Mouse (Mus musculus) liver, embryonic 16.5 days (tissue): Measurements from ENCODE around the gene Npepps. TPM values are rescaled to one million over a fixed set of nuclear protein-coding genes. Genes with fewer than 3 reads are reported as not detected.
A peak's percentile ranks its signal among the peaks of the same experiment; 100 is the strongest.
"Not testable (repeated sequence)": the region's sequence is repeated elsewhere in the genome, so short reads cannot be mapped to it uniquely, and the experiment has no call there.

Experiments
- ATAC-seq: fragments of 200-750 bp; cut with Nextera tagmentation; 2 replicates; pipeline ENCODE4 v1.8.0; 2017; ENCODE audit warnings: low read depth, mild to moderate bottlenecking, moderate number of reproducible peaks, moderate library complexity
- H3K27ac ChIP-seq: fragments of 300-500 bp; sonication (generic); 2 replicates; pipeline ENCODE4 v1.5.1; 2014; ENCODE audit warnings: mild to moderate bottlenecking, low read length
- H3K27me3 ChIP-seq: fragments of 300-500 bp; sonication (generic); 2 replicates; pipeline ENCODE4 v1.6.1; 2014; ENCODE audit warnings: low read depth, low read length, mixed read lengths; ENCODE audit not compliant: control insufficient read depth, insufficient read depth
- H3K36me3 ChIP-seq: fragments of 300-500 bp; sonication (generic); 2 replicates; pipeline ENCODE4 v1.6.1; 2014; ENCODE audit warnings: mild to moderate bottlenecking; ENCODE audit not compliant: control insufficient read depth, insufficient read depth
- H3K4me1 ChIP-seq: fragments of 300-500 bp; sonication (generic); 2 replicates; pipeline ENCODE4 v1.6.1; 2014; ENCODE audit warnings: low read depth, low read length, mixed read lengths; ENCODE audit not compliant: control insufficient read depth
- H3K4me2 ChIP-seq: fragments of 300-500 bp; sonication (generic); 2 replicates; pipeline ENCODE4 v1.6.1; 2014; ENCODE audit warnings: low read depth, low read length, mixed read lengths
- H3K4me3 ChIP-seq: fragments of 300-500 bp; sonication (generic); 2 replicates; pipeline ENCODE4 v1.5.1; 2014; ENCODE audit warnings: low read depth, mild to moderate bottlenecking, low read length
- H3K9ac ChIP-seq: fragments of 300-500 bp; sonication (generic); 2 replicates; pipeline ENCODE4 v1.6.1; 2014; ENCODE audit warnings: low read depth, low read length
- H3K9me3 ChIP-seq: fragments of 300-500 bp; sonication (generic); replicated peaks from 2 replicates; pipeline ENCODE4 v1.6.1; 2016; ENCODE audit warnings: low read length; ENCODE audit not compliant: control insufficient read depth
- WGBS: fragments of 180-500 bp; shearing (Covaris S2); extraction: QIAGEN DNeasy Blood & Tissue Kit; methylation state at CpG from one replicate; pipeline ENCODE4 v1.1.7; 2014; ENCODE audit not compliant: insufficient replicate concordance; 5-methylcytosine and 5-hydroxymethylcytosine counted together
- polyA plus RNA-seq: library from polyadenylated mRNA; unstranded; fragments of >200 nt; fragmentation: Nextera tagmentation; extraction: Ambion mirVana; gene quantifications from 2 replicates; pipeline ENCODE4 v1.2.1, GENCODE M21; 2015

Gene Npepps
- polyA plus RNA-seq, 1 experiment from 2014 or later: 23.4 TPM

GRCm38 (mm10) chr11:97312871-97313270 lies 32.4 kb upstream of the Npepps start:
- H3K9me3 ChIP-seq, H3K9ac ChIP-seq, H3K4me3 ChIP-seq, H3K27ac ChIP-seq, H3K36me3 ChIP-seq, H3K4me2 ChIP-seq, ATAC-seq: not testable (repeated sequence)
- WGBS: 45% methylated on average over 1 of the region's 1 CpGs
- H3K4me1 ChIP-seq: peaks cover 20% of the 10 kb centered on the region
- peaks cover 23% of the 10 kb centered on the region for H3K27me3 ChIP-seq

GRCm38 (mm10) chr11:97310895-97311631 lies 30.6 kb upstream of the Npepps start:
- Histone ChIP-seq H3K36me3 (no peaks in the 10 kb centered on the region), H3K9ac (peak overlapping the region; percentile 21; the same call in 1 of the 2 replicates), H3K27me3 (peaks cover 23% of the 10 kb centered on the region), H3K4me1 (peaks cover 18% of the 10 kb centered on the region), H3K4me2 (peak overlapping the region; percentile 44), H3K27ac (no peak overlapping the region), H3K9me3 (no peaks in the 10 kb centered on the region), H3K4me3 (peak overlapping the region; percentile 23)
- WGBS: 4% methylated on average over 18 of the region's 18 CpGs
- no peak for ATAC-seq

GRCm38 (mm10) chr11:97309911-97310571 lies 29.6 kb upstream of the Npepps start:
- Histone ChIP-seq H3K4me3 (peak overlapping the region; percentile 57), H3K9me3 (no peaks in the 10 kb centered on the region), H3K27me3 (peaks cover 23% of the 10 kb centered on the region), H3K9ac (peak overlapping the region; percentile 41; the same call in 1 of the 2 replicates), H3K4me2 (peak overlapping the region; percentile 72), H3K36me3 (no peaks in the 10 kb centered on the region), H3K27ac (peak overlapping the region; percentile 73), H3K4me1 (peaks cover 16% of the 10 kb centered on the region)
- ATAC-seq: peak; percentile 56; the same call in 1 of the 2 replicates
- WGBS: 1% methylated on average over 25 of the region's 25 CpGs

GRCm38 (mm10) chr11:97309451-97309836 lies 29.0 kb upstream of the Npepps start:
- Histone ChIP-seq H3K27ac (peak overlapping the region; percentile 73), H3K9ac (peak overlapping the region; percentile 41), H3K9me3 (no peaks in the 10 kb centered on the region), H3K36me3 (no peaks in the 10 kb centered on the region), H3K4me1 (peaks cover 16% of the 10 kb centered on the region), H3K4me2 (peak overlapping the region; percentile 72), H3K27me3 (peaks cover 23% of the 10 kb centered on the region), H3K4me3 (peak overlapping the region; percentile 57)
- ATAC-seq: peak; percentile 76
- under 1% methylated on average over 9 of the region's 9 CpGs for WGBS

GRCm38 (mm10) chr11:97308806-97309450 lies 28.5 kb upstream of the Npepps start:
- peak overlapping the region; percentile 72 for H3K4me2 ChIP-seq
- H3K4me3 ChIP-seq: peak overlapping the region; percentile 57
- no peaks in the 10 kb centered on the region for H3K9me3 ChIP-seq
- H3K4me1 ChIP-seq: peaks cover 16% of the 10 kb centered on the region
- ATAC-seq: no peak
- 18% methylated on average over 3 of the region's 3 CpGs for WGBS
- peaks cover 23% of the 10 kb centered on the region for H3K27me3 ChIP-seq
- peak overlapping the region; percentile 41 for H3K9ac ChIP-seq
- no peaks in the 10 kb centered on the region for H3K36me3 ChIP-seq
- H3K27ac ChIP-seq: no peak overlapping the region; the same call in 1 of the 2 replicates

- Histone ChIP-seq H3K9me3 (no peaks in the 10 kb centered on the region), H3K27me3 (peaks cover 23% of the 10 kb centered on the region), H3K4me1 (peaks cover 16% of the 10 kb centered on the region), H3K4me3 (no peak overlapping the region), H3K27ac (no peak overlapping the region), H3K36me3 (no peaks in the 10 kb centered on the region), H3K9ac (no peak overlapping the region), H3K4me2 (no peak overlapping the region)
- no peak for ATAC-seq
- 77% methylated on average over 11 of the region's 11 CpGs for WGBS
Measured at GRCm38 (mm10) chr11:97307294-97308069, 27.0 kb upstream of the Npepps start.

GRCm38 (mm10) chr11:97304631-97305030 lies 24.2 kb upstream of the Npepps start:
- Histone ChIP-seq H3K4me3 (no peak overlapping the region), H3K9ac (no peak overlapping the region), H3K27me3 (peaks cover 4% of the 10 kb centered on the region), H3K36me3 (no peaks in the 10 kb centered on the region), H3K4me1 (peaks cover 5% of the 10 kb centered on the region), H3K27ac (no peak overlapping the region), H3K9me3 (no peaks in the 10 kb centered on the region), H3K4me2 (no peak overlapping the region)
- ATAC-seq: no peak
- 69% methylated on average over 5 of the region's 5 CpGs for WGBS

DNA sequence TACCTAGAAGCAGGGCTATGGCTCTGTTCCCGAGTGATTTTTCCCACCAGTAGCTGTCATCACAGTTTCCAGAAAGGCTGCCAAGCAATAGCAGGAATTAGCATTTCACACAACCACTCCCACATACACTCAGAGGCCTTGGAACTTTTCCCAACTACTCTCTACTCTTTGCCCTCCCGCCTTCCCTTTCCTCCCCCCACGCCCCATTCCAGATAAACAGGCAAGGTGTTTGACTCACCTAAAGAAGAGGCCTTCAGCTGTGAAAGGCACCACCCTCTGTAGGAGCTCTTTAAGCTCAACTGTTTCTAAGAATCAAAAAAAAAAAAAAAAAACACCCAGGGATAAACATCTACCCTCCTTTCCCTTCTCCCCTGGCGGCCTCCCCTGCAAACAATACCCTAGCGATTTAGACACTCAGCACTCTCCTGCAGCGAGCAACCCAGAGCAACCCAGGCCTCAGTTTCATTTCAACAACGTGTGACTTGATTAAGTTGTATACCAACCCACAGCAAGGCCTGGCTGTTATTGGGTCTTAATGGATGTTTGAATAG lies 21.9 kb upstream of the Npepps start:
- WGBS: 46% methylated on average over 7 of the region's 7 CpGs
- no peak for ATAC-seq

More for the DNA sequence above, 21.9 kb upstream of the Npepps start:
- Histone ChIP-seq H3K27ac (no peak overlapping the region), H3K4me3 (no peak overlapping the region), H3K9me3 (no peaks in the 10 kb centered on the region), H3K4me2 (no peak overlapping the region), H3K27me3 (no peaks in the 10 kb centered on the region), H3K36me3 (no peaks in the 10 kb centered on the region), H3K9ac (no peak overlapping the region), H3K4me1 (no peaks in the 10 kb centered on the region)
